Mouse (Mus musculus): ENCODE results near the gene Srek1.

Srek1 gene

GRCm38 (mm10) chr13:103711406-103712025, 62.9 kb downstream of the Srek1 start:
- DNase-seq = no peak

- DNase-seq = no peak
These were observed 64.0 kb downstream of the Srek1 start for GRCm38 (mm10) chr13:103710359-103710781.

- no peak for DNase-seq
These were observed 68.9 kb downstream of the Srek1 start for GRCm38 (mm10) chr13:103705436-103705978.

DNA sequence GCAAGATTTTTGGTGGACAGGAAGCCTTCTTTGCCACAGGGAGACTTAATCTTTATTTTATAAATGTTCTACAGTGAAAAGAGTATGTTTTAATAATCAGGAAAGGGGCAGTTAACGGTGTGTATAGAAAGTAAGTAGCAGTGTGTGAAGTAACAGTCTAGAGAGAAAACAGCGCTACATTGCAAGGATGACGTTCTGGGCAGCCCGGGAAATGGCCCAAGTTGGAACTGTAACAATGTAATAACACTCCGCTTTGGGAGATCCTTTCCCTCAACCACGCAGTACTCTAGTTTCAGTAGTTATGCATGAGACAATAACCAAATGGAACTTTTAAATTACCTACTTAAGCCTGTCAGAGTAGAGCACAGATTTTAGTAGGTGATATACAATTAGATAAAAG, 70.6 kb downstream of the Srek1 start:
- DNase-seq = no peak

DNA sequence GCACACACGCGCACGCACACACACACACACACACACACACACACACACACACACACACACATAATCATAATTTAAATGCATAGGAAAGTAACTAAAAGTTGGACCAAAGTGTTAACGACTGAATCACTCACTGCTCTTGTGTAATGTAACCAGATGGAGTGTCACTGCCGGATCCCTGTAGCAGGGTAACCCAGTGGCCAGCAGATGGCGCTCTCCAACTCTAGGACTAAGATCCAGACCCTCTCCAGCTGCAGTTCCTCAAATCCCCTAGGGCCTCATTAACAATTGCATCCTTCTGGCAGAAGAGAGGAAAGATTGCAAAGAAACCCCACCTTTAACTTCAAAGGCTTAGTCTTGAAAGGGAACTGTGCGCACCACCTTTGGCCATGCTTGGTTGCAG, 71.0 kb downstream of the Srek1 start:
- DNase-seq = peak; percentile 13 to 16

GRCm38 (mm10) chr13:103702266-103702665, 72.1 kb downstream of the Srek1 start:
- no peak for DNase-seq

DNA sequence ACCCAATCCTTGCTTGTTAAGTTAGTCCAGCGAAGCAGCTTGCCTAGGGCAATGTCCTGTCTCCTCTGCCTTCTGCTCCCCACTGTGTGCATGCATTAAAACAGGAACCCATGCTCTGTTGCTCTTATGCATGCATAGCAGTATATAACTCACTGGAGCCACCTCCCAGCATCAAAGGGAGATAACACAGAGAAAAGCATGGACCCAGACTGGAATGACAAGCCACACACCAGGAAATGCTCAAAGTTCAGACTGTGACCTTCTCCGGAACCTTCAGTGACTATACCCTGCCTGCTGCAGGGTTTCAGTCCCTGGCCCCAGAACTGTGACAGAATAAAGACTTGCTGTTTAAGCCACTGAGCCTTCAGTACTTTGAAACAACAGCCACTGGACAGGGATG, 73.7 kb downstream of the Srek1 start:
- DNase-seq = no peak

DNA sequence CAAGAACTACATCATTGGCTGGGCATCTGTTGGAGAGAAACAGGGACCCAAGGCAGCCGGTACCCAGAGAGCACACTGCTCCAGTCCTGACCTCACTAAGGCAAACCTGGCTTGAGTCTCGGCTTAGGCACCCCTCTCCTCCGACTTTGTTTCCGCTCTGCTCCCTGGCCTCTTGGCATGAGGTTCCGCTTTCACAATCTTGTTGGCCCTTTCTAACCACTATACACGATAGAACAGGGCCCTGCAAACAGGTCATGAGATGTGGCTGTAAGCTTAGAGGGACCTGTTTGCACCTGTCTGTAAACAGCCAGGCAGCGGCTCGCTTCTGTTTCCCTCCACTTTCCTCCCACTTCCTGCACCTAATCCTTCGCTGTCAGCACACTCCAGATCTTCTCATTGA, 76.4 kb downstream of the Srek1 start:
- DNase-seq = no peak

DNA sequence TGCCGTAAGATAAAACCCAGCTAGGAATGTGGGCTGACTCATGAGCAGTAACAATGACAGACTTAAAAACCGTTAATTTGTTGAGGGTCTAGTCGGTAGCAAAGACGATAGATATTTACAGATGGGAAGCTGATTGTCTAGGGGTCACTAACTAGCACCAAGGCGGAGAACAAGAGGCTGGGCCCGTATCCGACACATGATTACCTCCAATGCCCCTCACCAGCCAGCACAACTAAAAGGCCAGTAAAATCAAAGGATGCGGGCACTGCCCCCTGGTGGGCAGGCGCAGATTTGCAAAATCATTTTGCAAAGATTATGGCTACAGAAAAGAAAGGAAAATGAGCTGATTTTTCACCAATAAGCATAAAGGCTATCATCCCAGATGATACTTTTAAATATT, 78.2 kb downstream of the Srek1 start:
- no peak for DNase-seq

DNA sequence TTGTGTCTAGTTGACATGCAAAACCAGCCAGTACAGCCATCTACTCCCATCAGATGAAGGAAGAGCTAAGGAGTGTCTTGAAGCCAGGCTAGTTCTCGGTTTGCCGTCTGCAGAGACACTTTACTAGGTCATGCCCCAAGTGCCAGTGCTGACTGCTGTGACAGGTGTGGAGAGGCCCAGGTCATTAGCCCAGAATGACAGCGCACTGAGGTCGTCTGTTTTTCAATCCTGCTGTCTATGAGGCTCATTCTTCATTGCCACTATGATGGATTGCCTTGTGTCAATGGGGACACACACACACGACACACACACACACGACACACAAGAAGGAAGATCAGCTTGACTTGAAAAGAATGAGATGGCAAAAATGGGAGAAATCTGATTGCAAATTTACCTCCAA, 79.0 kb downstream of the Srek1 start:
- DNase-seq = no peak

All from thymus, adult 18-20 months (tissue).